Mouse (Mus musculus) neural tube, embryonic 13.5 days (tissue): ENCODE measurements around the gene Acvr2b. TPM values are rescaled to one million over a fixed set of nuclear protein-coding genes. Genes with fewer than 3 reads are reported as not detected.

Source experiments
- ATAC-seq: fragments of 200-750 bp; cut with Nextera tagmentation; 2 replicates; pipeline ENCODE4 v1.8.0; 2017; ENCODE audit warnings: low read depth, mild to moderate bottlenecking, moderate TSS enrichment, moderate library complexity
- H3K27ac ChIP-seq: fragments of 300-500 bp; sonication (generic); replicated peaks from 2 replicates; pipeline ENCODE4 v1.5.1; 2015; ENCODE audit warnings: moderate library complexity, mild to moderate bottlenecking, inconsistent platforms
- H3K27me3 ChIP-seq: fragments of 300-500 bp; sonication (generic); 2 replicates; pipeline ENCODE4 v1.6.1; 2015; ENCODE audit warnings: mild to moderate bottlenecking, inconsistent platforms
- H3K36me3 ChIP-seq: fragments of 300-500 bp; sonication (generic); 2 replicates; pipeline ENCODE4 v1.6.1; 2015; ENCODE audit warnings: mild to moderate bottlenecking, inconsistent platforms
- H3K4me1 ChIP-seq: fragments of 300-500 bp; sonication (generic); replicated peaks from 2 replicates; pipeline ENCODE4 v1.6.1; 2015; ENCODE audit warnings: inconsistent platforms
- H3K4me2 ChIP-seq: fragments of 300-500 bp; sonication (generic); 2 replicates; pipeline ENCODE4 v1.6.1; 2015; ENCODE audit warnings: inconsistent platforms, mild to moderate bottlenecking, moderate library complexity
- H3K4me3 ChIP-seq: fragments of 300-500 bp; sonication (generic); 2 replicates; pipeline ENCODE4 v1.5.1; 2015; ENCODE audit warnings: mild to moderate bottlenecking, inconsistent platforms
- H3K9ac ChIP-seq: fragments of 300-500 bp; sonication (generic); 2 replicates; pipeline ENCODE4 v1.6.1; 2015; ENCODE audit warnings: moderate library complexity, mild to moderate bottlenecking, inconsistent platforms
- H3K9me3 ChIP-seq: fragments of 300-500 bp; sonication (generic); 2 replicates; pipeline ENCODE4 v1.6.1; 2016; ENCODE audit warnings: inconsistent platforms
- WGBS: fragments of 180-500 bp; shearing (Covaris S2); methylation state at CpG from one replicate; pipeline ENCODE4 v1.1.7; 2015; 5-methylcytosine and 5-hydroxymethylcytosine counted together
- polyA plus RNA-seq: library from polyadenylated mRNA; unstranded; fragments of >200 nt; fragmentation: Nextera tagmentation; extraction: Ambion mirVana; gene quantifications from 2 replicates; pipeline ENCODE4 v1.2.1, GENCODE M21; 2015

Acvr2b gene
- polyA plus RNA-seq, 1 experiment from 2014 or later: 53.7 TPM

DNA sequence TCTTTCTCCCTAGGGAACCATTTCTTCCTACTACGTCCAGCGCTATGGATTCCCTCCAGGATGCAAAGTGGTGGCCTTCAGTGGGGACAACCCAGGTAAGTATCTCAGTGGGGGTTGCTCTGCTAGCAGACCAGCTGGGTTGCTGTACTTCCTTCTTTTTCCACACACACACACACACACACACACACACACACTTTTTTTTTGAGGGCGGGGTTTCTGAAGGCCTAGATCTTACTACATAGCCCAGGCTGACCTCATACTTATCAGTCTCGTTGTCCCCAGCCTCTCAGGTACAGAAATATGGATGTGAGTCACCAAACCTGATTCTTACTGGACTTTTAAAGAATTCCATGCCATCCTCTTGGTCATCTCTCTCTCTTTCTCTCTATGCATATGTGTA is 23.7 kb upstream of the Acvr2b start:
- H3K4me1 ChIP-seq: no peaks in the 10 kb centered on the region
- no peak for ATAC-seq

DNA sequence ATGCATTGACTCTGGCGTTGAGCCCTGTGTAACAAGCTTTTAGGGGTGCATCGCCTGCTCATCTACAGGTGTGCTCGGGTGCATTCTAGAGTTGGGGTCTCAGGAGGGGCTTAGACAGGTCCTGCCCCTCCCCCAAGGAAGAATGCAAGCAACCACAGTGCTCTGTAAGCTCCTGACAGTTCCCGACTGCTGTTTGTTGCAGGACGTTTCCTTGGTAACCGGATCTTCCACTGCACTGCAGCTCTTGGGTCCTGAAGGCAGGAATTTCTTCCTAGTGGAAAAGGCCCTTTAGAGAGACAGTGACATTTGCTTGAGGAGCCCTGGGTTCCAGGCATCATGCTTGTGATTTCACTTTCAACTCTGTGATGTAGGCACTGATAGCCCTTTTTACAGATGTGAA is 19.3 kb upstream of the Acvr2b start:
- Histone ChIP-seq H3K9ac (no peak overlapping the region), H3K27ac (no peak overlapping the region), H3K4me2 (no peak overlapping the region), H3K4me1 (no peaks in the 10 kb centered on the region), H3K4me3 (no peak overlapping the region), H3K9me3 (no peaks in the 10 kb centered on the region), H3K36me3 (no peaks in the 10 kb centered on the region), H3K27me3 (no peaks in the 10 kb centered on the region)
- WGBS: 67% methylated on average over 6 of the region's 6 CpGs
- no peak for ATAC-seq

More for the DNA sequence above, 23.7 kb upstream of the Acvr2b start:
- Histone ChIP-seq H3K9ac (no peak overlapping the region), H3K27ac (no peak overlapping the region), H3K4me3 (no peak overlapping the region), H3K4me2 (no peak overlapping the region), H3K27me3 (no peaks in the 10 kb centered on the region), H3K9me3 (no peaks in the 10 kb centered on the region), H3K36me3 (no peaks in the 10 kb centered on the region)
- WGBS: 86% methylated on average over 4 of the region's 4 CpGs

DNA sequence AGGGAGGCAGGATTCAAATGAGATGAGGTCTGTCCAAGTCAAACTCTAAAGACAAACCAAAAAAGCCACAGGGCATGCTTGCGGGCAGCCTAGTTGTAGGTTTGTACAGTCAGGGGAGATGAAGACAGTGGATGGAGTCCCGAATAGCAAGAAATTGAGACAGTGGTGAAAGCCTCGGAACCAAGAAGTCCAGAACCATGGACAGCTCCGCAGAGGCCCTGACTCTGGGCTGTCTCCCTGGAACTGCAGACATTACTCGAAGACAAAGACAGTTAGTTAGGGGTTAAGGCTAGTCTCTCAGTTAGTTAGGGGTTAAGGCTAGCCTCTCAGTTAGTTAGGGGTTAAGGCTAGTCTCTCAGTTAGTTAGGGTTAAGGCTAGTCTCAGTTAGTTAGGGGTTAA is 13.0 kb upstream of the Acvr2b start:
- H3K4me3 ChIP-seq: no peak overlapping the region
- H3K4me2 ChIP-seq: no peak overlapping the region
- no peaks in the 10 kb centered on the region for H3K27me3 ChIP-seq
- 62% methylated on average over 5 of the region's 5 CpGs for WGBS
- H3K4me1 ChIP-seq: no peaks in the 10 kb centered on the region
- ATAC-seq: no peak
- no peaks in the 10 kb centered on the region for H3K9me3 ChIP-seq
- no peaks in the 10 kb centered on the region for H3K36me3 ChIP-seq
- no peak overlapping the region for H3K27ac ChIP-seq
- H3K9ac ChIP-seq: no peak overlapping the region

DNA sequence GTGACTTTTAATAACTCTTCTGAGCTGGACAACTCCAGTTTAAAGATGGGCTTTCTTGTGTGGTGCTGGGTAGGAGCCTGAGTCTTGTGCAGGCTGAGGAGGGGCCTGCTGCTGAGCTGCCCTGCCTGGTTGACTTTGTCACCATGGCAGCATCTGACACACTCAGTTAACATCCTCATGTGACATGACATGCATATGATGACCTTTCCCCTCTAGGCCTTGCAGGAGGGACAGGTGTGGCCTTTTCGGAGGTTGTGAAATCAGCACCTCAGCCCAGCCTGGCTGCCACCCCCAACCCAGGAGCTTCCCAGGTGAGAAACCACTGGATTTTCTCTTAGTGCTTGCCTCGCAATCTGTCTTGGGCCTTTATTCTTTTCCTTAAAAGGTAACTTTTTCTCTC is 11.7 kb upstream of the Acvr2b start:
- no peaks in the 10 kb centered on the region for H3K9me3 ChIP-seq
- H3K4me3 ChIP-seq: no peak overlapping the region
- no peaks in the 10 kb centered on the region for H3K36me3 ChIP-seq
- H3K4me1 ChIP-seq: no peaks in the 10 kb centered on the region
- no peak overlapping the region for H3K9ac ChIP-seq
- ATAC-seq: no peak
- no peak overlapping the region for H3K4me2 ChIP-seq
- H3K27ac ChIP-seq: no peak overlapping the region
- 92% methylated on average over 2 of the region's 2 CpGs for WGBS
- H3K27me3 ChIP-seq: no peaks in the 10 kb centered on the region

DNA sequence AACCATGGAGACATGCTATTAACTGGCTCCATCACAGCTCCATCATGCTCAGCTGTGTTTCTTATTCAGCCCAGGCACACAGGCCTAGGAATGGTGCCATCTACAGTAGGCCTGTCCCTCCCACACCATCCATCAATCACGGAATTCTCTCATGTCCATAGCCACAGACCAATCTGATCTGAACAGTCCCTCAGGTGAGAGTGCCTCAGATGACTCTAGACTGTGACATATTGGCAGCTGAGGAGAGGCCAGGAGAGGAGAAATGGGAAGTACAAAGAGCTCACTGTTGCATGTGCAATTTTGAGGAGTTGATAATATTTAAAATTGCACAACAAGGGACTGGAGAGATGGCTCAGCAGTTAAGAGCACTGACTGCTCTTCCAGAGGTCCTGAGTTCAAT is 7.1 kb upstream of the Acvr2b start:
- no peak overlapping the region for H3K9ac ChIP-seq
- no peak overlapping the region for H3K27ac ChIP-seq
- H3K9me3 ChIP-seq: no peaks in the 10 kb centered on the region
- no peak overlapping the region for H3K4me3 ChIP-seq
- H3K4me1 ChIP-seq: no peaks in the 10 kb centered on the region
- WGBS: 82% methylated on average over 1 of the region's 1 CpGs
- no peaks in the 10 kb centered on the region for H3K27me3 ChIP-seq
- no peaks in the 10 kb centered on the region for H3K36me3 ChIP-seq
- no peak overlapping the region for H3K4me2 ChIP-seq
- no peak for ATAC-seq

DNA sequence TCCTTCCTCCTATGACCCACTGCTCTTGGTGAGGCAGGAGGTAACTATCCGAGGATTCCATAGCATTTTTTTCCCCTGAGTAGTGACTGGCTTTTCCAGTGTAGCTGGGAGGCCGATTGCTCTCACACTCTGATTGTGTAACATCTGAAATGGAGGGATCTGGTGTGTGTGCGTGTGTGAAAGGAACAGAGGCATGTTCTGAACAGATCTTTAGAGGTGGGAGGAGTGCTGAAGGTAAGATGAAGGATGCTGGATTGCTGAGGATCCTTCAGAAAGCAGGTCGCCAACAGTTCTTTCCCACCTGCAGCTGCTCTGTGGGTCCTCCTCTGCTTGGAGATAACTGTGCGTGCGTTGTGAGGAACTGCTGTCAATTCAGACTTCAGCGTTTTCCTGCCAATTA is 567 bp upstream of the Acvr2b start:
- peak overlapping the region; percentile 82 for H3K4me2 ChIP-seq
- 4% methylated on average over 7 of the region's 7 CpGs for WGBS
- H3K27ac ChIP-seq: peak overlapping the region; percentile 100

DNA sequence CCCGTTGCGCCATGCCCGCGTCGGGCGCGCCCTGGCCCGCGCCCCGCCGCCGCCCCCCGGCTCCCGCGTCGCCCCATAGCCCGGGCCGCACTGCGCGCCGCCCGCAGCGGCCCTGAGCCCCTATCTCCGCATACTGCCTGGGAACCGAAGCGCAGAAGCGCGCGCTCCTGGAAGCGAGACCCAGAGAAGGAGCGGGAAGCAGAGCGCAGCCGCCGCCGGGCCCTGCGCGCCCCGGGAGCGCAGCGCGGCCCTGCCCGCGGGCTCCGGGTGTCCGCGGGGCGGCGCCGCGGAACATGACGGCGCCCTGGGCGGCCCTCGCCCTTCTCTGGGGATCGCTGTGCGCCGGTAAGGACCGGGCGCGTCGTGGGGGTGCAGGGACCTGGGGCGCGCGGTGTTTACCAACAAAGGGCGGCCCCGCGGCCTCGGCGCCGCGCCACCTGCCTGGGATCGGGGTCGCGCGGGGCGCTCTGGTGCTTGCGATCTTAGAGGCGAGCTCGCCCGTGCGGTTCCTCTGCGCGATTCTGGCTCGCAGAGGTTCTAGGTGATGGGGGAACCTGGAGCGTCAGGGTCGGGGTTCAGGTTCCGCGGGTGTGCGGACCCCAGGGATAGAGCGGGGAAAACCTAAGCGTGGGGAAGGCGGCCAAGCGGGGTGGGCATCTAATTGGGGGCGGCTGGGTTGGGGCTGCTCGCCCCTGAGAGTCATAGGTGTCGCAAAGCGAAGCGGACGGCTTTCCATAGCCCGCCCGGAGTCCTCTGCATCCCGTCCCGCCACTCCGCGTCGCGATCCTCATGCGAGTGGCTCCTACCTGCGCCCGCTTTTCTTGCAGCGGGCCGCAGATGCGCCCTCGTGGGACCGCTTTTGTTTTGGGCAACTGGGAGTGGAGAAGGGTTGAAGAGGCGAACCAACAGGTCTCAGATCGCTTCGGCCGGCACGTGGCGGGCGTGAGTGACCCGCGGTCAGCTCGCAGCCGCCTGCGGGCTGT is 626 bp downstream of the Acvr2b start:
- Histone ChIP-seq H3K4me2 (peak overlapping the region; percentile 82), H3K4me1 (peaks cover 45% of the 10 kb centered on the region), H3K27me3 (no peaks in the 10 kb centered on the region), H3K4me3 (peak overlapping the region; percentile 93), H3K9ac (peak overlapping the region; percentile 100), H3K27ac (peak overlapping the region; percentile 100), H3K36me3 (no peaks in the 10 kb centered on the region; the same call in 1 of the 2 replicates), H3K9me3 (no peaks in the 10 kb centered on the region)
- WGBS: under 1% methylated on average over 126 of the region's 127 CpGs
- peak; percentile 62 for ATAC-seq

More for the DNA sequence above, 567 bp upstream of the Acvr2b start:
- Histone ChIP-seq H3K9ac (peak overlapping the region; percentile 100), H3K4me3 (peak overlapping the region; percentile 93), H3K36me3 (no peaks in the 10 kb centered on the region; the same call in 1 of the 2 replicates), H3K4me1 (peaks cover 40% of the 10 kb centered on the region), H3K9me3 (no peaks in the 10 kb centered on the region), H3K27me3 (no peaks in the 10 kb centered on the region)
- no peak for ATAC-seq

DNA sequence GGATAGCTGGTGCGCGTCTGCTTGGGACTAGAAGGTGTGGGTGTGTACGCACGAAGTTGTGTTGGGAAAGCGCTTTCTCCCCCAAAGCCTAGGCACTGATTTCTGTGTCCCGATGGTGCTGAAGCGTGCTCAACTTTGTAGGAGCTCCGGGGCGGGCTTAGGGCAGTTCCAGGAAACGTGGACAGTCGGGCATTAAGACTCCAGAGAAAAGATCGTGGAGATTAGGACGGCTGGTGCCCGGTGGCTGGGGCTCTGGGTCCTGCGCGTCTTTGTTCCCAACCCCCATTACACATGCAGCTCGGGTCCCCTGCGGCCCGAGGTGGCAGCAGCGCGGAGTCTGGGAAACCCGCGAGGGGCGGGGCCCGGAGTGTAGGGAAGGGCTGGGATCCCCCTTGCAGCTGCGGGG is 1.3 kb downstream of the Acvr2b start:
- under 1% methylated on average over 26 of the region's 26 CpGs for WGBS
- no peaks in the 10 kb centered on the region; the same call in 1 of the 2 replicates for H3K36me3 ChIP-seq
- H3K9ac ChIP-seq: peak overlapping the region; percentile 100
- H3K27ac ChIP-seq: peak overlapping the region; percentile 100
- H3K9me3 ChIP-seq: no peaks in the 10 kb centered on the region
- peak overlapping the region; percentile 93 for H3K4me3 ChIP-seq
- peaks cover 52% of the 10 kb centered on the region for H3K4me1 ChIP-seq
- peak overlapping the region; percentile 82 for H3K4me2 ChIP-seq
- H3K27me3 ChIP-seq: no peaks in the 10 kb centered on the region
- ATAC-seq: peak; percentile 56

DNA sequence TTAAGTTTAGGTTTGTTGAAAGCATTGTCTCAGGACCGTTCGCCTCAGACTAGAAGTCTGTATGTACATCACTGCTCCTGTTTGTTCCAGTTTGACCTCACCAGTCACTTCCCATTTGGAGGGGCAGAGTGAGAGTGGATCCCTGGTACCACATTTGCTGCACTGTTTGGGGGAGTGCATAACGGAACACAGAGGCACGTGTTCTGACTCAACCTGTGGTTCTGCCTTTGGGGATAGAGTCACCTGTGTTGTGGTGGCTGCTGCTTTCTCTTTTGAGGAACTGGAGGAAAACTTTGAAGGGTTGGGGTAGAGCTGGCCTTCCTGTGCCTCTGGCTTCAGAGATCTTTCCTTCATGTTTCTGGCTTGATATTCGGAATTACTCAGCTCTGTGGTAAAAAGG is 2.2 kb downstream of the Acvr2b start:
- Histone ChIP-seq H3K9ac (peak overlapping the region; percentile 100), H3K27ac (no peak overlapping the region), H3K27me3 (no peaks in the 10 kb centered on the region), H3K4me1 (peaks cover 60% of the 10 kb centered on the region), H3K36me3 (no peaks in the 10 kb centered on the region; the same call in 1 of the 2 replicates), H3K4me3 (peak overlapping the region; percentile 93), H3K9me3 (no peaks in the 10 kb centered on the region), H3K4me2 (peak overlapping the region; percentile 82)
- ATAC-seq: no peak
- WGBS: 68% methylated on average over 5 of the region's 5 CpGs

DNA sequence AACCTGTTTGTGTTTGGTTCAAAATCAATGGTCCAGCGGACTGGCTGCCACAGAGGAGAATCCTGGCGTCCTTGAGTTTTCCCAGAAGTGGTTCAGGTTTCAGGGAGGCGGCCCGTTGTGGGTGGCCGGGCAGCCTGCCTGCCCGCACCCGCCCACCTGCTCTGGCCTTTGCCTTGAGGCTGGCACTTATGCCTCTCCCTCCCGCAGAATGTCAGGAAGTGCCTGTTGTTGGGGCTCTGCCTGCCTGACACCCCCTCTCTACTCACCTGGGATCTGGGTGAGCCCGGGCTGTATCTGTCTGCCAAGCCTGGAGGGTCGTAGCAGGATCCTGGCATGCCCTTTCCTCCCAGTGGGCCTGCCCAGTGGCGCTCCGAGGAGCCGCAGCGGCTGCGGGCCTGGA is 6.0 kb downstream of the Acvr2b start:
- 0 out of 2 replicates have a peak overlapping the region, but pooled peaks have one; percentile 9 for H3K27ac ChIP-seq
- H3K9me3 ChIP-seq: no peaks in the 10 kb centered on the region; the same call in 1 of the 2 replicates
- H3K4me3 ChIP-seq: no peak overlapping the region
- ATAC-seq: no peak
- H3K36me3 ChIP-seq: peaks cover 12% of the 10 kb centered on the region
- H3K27me3 ChIP-seq: no peaks in the 10 kb centered on the region
- no peak overlapping the region for H3K9ac ChIP-seq
- 90% methylated on average over 15 of the region's 15 CpGs for WGBS
- no peak overlapping the region for H3K4me2 ChIP-seq
- peaks cover 54% of the 10 kb centered on the region for H3K4me1 ChIP-seq

DNA sequence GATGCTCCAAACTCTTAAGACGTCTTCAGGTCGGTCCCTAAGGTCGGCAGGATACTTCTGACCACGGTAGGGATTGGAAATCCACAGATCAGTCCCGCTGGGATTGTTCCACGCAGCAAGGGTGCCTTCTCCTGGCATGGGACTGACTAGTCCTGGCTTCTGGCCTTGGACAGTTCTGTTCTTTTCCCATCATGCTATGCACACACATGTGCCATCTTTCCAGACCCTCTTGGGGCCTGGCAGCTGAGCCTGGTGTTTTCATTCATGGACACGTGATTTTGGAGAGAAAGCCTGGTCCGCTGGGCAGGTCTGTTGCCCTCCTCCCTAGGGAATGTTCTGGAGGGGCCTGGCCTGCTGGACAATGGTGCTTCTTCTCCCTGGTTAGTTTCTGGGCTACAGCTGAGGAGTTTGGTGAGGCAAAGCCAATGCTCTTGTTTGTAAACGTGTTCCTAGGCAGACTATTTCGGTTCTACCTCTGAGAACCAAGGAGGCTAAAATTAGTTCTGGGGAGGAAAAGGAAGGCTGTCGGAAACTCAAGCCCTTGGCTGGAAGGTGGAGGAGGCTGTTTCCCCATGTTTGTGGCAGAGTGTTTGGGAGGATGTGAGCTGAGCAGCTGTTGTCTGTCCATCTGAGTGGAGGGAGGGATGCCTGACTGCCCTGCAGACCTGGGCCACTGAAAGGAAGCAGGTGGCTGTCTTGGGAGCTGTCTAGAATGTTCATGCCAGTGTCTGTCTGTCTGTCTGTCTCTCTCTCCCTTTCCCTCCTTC is 7.2 kb downstream of the Acvr2b start:
- Histone ChIP-seq H3K4me1 (peaks cover 46% of the 10 kb centered on the region), H3K9me3 (no peaks in the 10 kb centered on the region; the same call in 1 of the 2 replicates), H3K4me2 (no peak overlapping the region), H3K36me3 (peaks cover 16% of the 10 kb centered on the region), H3K27me3 (no peaks in the 10 kb centered on the region), H3K27ac (0 out of 2 replicates have a peak overlapping the region, but pooled peaks have one; percentile 9), H3K4me3 (no peak overlapping the region), H3K9ac (no peak overlapping the region)
- no peak for ATAC-seq
- 79% methylated on average over 11 of the region's 11 CpGs for WGBS

DNA sequence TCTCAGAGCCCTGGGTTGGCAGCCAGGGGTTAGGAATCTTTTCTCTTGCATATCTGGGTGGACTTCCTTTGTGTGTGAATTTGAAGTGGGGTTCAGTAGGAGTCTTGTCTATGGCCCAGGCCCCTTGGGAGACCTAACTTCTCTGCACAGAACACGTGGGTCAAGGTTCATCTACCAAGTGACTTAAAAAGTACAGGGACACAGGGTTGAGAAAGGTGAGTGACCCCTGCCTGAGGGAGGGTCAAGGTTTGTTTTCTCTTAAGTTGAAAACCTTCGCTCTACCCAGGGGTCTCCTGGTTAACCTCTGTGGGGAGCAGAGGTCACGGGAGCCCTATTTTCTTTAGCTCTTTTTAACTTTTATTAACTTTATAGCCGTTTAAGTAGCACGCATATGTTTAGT is 7.9 kb downstream of the Acvr2b start:
- H3K27me3 ChIP-seq: no peaks in the 10 kb centered on the region
- WGBS: 82% methylated on average over 5 of the region's 5 CpGs
- no peak overlapping the region for H3K4me3 ChIP-seq
- no peaks in the 10 kb centered on the region; the same call in 1 of the 2 replicates for H3K9me3 ChIP-seq
- H3K36me3 ChIP-seq: peaks cover 16% of the 10 kb centered on the region
- peaks cover 39% of the 10 kb centered on the region for H3K4me1 ChIP-seq
- H3K4me2 ChIP-seq: no peak overlapping the region
- no peak overlapping the region for H3K27ac ChIP-seq
- ATAC-seq: no peak
- no peak overlapping the region for H3K9ac ChIP-seq
